In genomic region chr2:115513774-115514231, GRCm38 (mm10) we compare ENCODE assay signal across 8 mouse cellular contexts.
A peak's percentile ranks its signal among the peaks of the same experiment; 100 is the strongest.
DNase-seq lines count a peak whose midpoint lies in the region; ATAC-seq lines count a peak whose summit lies in the region.

No protein-coding gene starts in this region.

- intact Hi-C loops in left cerebral cortex, postnatal 4 days (cut with DNase I) = loop anchor here (2.0 to 10.0 kb wide), 4 partner anchors 239 to 889 kb away; no protein-coding TSS in a partner anchor

- no peak for ATAC-seq in erythroblast, adult 5-6 weeks (replicated peaks; ENCODE audit: low FRiP score, poor library complexity, severe bottlenecking)

- peak; percentile 1 to 7 for DNase-seq in left cerebral cortex, adult 18-20 months (ENCODE audit: low spot score in 2 of 2)
- DNase-seq in left cerebral cortex, postnatal 4 days = no peak
- peak; percentile 64 for DNase-seq in adrenal gland, postnatal 14 days
- peak; percentile 22 to 29 for DNase-seq in frontal cortex, postnatal 14 days (ENCODE audit: low spot score in 2 of 2)
- DNase-seq in kidney, postnatal 36 days = peak; percentile 47 to 63
- peak; percentile 30 for DNase-seq in right cerebral cortex, postnatal 4 days
- no peak for DNase-seq in spleen, postnatal 4 days (ENCODE audit: low spot score in 2 of 2)

Comparison
In these comparisons a context has a peak if more than half of its experiments do, and no peak if none do; other contexts are left out.
1. DNase-seq: peak in left cerebral cortex, adult 18-20 months (2 of 2), adrenal gland, postnatal 14 days (single experiment), frontal cortex, postnatal 14 days (2 of 2), kidney, postnatal 36 days (2 of 2) and right cerebral cortex, postnatal 4 days (single experiment); none in left cerebral cortex, postnatal 4 days (single experiment) and spleen, postnatal 4 days (0 of 2).